Mouse (Mus musculus) brain, adult 2 months (tissue): Measurements from ENCODE around the gene Ssx2ip.

ENCODE experiments used
- DNase-seq: peaks from one replicate; pipeline ENCODE4 v3.0.0; 2011; ENCODE audit warnings: low read depth, low spot score

The Ssx2ip gene

DNA sequence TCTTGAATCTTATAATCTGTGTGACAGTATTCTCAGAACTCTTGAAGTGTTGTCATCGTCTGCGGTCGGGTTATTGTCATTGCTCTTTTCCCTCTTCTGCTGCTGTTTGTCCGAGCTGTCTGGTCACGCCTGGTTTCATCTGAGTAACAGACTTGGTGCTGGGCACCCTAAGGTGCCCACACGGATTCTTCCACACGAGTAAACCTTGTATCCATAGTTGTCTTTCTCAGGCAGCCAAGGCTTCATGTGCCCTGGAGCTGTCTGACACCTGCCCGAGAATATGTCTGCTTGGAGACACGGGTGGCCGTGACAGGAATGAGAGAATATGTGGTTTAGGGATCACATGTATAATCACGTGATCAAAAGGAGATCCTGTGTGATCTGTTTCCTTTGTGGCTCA lies 31.1 kb downstream of the Ssx2ip start:
- no peak for DNase-seq

DNA sequence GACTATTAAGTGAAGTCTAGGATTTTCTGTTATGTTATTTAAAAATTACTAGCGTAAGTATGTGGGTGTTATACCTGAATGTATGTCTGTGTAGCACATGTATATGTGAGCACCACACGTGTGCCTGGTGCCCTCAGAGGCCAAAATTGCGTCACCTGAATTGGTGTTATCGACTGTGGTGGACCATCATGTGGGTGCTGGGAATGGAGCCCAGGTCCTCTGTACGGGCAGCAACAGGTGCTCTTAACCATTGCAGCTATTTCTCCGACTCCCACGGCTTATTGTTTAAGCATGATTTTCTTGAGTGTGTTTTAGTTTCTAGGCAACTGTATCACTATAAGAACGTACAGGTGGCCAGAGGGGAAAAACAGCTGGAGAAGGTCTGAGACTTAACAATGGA lies 31.7 kb downstream of the Ssx2ip start:
- no peak for DNase-seq

DNA sequence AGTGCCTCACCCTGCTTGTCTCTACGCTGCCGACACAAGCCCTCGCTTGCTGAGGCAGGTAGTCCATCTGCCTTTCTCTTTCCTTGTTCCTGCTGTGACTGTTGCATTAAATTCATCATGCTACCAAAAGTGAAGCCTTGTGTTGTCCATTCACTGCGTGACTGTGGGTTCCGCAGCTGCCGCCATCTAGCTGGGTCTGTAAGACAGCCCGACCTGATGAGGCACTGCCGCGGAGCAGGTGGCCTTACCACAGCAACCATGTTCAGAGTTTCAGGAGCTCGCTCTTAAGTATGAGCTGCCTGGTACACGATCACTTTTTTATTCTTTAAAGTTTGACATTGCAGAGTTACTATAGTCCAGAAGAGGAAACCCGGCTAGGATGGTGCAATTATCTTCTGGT lies 35.6 kb downstream of the Ssx2ip start:
- no peak for DNase-seq

DNA sequence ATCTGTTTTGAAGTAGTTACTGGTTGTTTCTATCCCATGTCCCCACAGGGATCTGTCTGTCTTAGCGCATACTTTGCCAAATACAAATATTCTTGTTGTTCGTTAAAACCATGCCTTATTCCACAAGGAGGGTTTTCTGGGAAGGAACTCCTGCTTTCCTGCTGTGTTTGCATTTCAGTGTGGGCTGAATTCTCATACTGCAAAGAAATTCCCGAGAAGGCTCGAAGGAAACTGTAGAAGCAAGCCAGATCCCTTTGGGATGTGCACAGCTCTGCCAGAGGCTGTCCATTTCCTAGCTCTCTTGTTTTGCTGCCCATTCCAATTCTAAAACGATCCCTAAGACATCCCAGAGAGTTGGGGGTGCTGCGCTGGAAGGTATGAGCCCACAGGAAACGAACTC lies 36.0 kb downstream of the Ssx2ip start:
- peak; percentile 56 for DNase-seq

- no peak for DNase-seq
Observed at GRCm38 (mm10) chr3:146442484-146442883, 38.0 kb downstream of the Ssx2ip start.

DNA sequence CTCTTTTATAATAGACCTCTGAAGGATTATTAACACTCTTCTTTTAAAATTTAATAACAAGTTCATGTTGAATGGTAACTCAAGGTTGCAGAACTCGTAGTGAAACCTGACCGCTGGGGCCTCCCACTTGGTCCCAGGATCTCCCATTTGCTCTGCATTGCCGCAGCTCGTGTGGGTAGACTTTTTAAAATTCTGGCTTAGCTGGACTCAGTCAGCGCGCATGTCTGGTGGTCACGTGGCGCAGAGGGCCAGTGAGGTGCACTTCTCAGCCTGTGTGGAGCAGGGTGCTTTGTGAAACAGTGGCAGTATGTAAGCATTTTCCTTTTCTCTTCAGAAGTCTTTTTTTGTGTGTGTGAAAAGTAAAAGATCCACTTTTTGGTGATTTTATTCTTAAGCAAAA lies 38.5 kb downstream of the Ssx2ip start:
- no peak for DNase-seq

- DNase-seq, result no peak
Observed at GRCm38 (mm10) chr3:146443380-146443779, 38.9 kb downstream of the Ssx2ip start.

- no peak for DNase-seq
Observed at GRCm38 (mm10) chr3:146444880-146445279, 40.4 kb downstream of the Ssx2ip start.

- DNase-seq, result no peak
Observed at GRCm38 (mm10) chr3:146447156-146447555, 42.7 kb downstream of the Ssx2ip start.

- DNase-seq, result no peak
Observed at GRCm38 (mm10) chr3:146447598-146447997, 43.2 kb downstream of the Ssx2ip start.

DNA sequence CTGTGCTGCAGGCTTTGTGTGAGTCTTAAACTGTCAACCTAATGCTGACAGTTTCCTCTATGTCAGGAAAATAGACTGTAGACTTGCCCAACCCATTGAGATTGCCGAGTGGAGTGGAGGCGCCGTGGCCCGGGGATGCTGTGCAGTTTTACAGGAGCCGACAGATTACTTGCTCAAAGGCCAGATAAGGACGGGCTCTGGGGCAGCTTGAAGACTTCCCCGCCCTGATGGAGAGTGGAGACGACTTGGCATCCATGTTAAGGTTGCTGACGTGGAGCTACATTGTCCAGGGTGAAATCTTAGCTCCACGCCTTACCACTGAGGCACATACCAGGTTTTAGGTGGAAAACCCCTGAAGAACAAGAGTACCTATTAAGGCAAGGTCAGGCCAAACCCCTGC lies 43.9 kb downstream of the Ssx2ip start:
- DNase-seq, result no peak

DNA sequence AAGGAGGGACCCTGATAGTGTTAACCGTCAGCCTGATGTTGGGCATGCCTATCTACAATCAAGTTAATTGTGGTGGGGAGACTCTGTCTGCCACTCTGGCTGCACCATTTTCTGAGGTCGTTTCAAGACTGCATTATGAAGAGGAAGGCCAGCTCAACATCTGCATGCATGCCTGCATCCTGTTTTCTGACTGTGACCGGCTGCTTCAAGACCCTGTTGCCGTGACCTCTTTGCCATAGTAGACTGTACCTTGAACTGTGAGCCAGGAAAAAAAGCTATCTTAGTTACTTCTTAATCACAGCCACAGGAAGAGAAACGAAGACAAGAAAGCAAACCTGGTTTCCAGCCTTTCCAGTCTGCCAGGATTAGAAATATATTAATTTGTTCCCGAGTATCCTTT lies 44.5 kb downstream of the Ssx2ip start:
- DNase-seq, result no peak

GRCm38 (mm10) chr3:146449745-146450250 lies 45.4 kb downstream of the Ssx2ip start, which contains the start of gene Ctbs:
Ctbs (plus strand) TSS chr3:146449795.
- no peak for DNase-seq

GRCm38 (mm10) chr3:146450371-146450841 lies 46.0 kb downstream of the Ssx2ip start:
- peak; percentile 95 for DNase-seq

- no peak for DNase-seq
Observed at GRCm38 (mm10) chr3:146451375-146451774, 46.9 kb downstream of the Ssx2ip start.

- DNase-seq, result no peak
Observed at GRCm38 (mm10) chr3:146462939-146463338, 58.5 kb downstream of the Ssx2ip start.

GRCm38 (mm10) chr3:146469226-146469625 lies 64.8 kb downstream of the Ssx2ip start:
- no peak for DNase-seq

DNA sequence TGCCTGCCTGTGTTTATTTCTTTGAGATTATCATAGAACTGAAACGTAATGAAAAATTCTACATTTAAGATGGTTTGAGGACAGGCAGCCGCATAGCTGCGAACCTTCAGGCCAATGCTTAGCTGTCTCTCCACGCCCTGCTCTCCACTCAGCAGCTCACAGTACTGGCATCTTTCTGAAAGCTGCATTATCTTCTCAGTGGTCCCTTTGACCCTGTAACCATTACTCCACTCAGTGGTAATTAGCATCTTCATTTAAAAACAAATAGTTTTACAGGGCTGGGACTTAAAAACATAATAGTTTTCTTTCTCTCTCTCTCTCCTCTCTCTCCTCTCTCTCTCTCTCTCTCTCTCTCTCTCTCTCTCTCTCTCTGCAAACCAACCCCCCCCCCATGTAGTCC lies 68.2 kb downstream of the Ssx2ip start:
- no peak for DNase-seq

DNA sequence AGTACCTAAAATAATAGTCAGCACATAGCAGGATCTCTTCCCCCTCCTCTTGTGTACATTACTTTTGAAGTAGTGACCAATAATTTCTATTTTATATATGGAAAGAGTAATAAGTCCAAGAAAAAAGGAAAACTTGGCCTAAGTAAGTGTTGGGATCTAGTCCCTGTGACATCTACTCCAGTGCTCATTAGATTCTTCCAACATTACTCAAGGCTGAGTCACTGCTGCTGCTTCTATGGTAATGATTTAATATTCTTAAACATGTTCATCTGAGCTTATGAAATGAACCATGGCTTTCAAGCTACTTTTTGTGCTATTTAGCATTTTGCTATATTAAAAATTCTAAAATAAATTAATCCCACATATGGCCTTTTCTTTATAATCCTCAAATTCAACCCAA lies 69.3 kb downstream of the Ssx2ip start:
- DNase-seq, result no peak

DNA sequence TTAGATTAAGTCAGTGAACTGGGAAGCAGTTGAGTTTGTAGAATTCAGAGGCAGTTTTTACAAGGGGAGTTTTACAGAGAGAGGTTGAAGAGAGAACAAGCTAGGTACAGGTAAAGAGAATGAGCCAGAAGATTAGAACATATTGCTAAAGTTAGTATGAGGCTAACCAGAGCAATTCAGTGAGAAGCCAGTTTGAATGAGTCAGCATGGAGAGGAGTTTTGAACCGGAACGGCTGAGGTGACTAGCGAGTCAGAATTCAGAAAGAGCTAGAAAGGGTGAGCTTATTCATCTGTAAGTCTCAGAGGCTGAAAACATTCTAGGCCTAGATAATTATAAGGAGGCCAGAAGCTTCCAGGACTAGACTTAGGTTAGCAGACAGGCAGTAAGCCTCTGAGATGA lies 70.0 kb downstream of the Ssx2ip start:
- DNase-seq, result no peak

DNA sequence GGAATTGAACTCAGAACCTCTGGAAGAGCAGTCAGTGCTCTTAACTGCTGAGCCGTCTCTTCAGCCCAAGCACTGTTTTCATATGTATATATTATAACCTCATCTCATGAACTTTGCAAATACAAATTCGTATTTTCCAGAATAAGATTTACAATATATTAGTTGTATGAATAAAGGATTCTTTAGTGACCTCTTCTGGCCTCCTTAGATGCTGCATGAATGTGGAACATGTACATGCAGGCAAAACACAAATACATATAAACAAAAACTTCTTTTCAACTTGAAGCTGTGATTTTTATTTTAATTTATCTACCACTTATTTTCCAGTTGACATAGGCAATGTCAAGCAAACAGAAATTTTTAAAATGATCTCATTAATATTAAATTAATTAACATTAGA lies 77.6 kb downstream of the Ssx2ip start:
- DNase-seq, result no peak

GRCm38 (mm10) chr3:146486464-146486863 lies 82.0 kb downstream of the Ssx2ip start:
- no peak for DNase-seq
